Mouse (Mus musculus) splenic B cell, adult 2 months (primary cell): ENCODE results near the gene Zfhx3.

Experiments
- DNase-seq: peaks from one replicate; pipeline ENCODE4 v3.0.0-alpha.2; 2011; ENCODE audit warnings: low read depth, low spot score
- H3K27me3 ChIP-seq: 2 replicates; pipeline ENCODE4 v1.6.1; 2012; ENCODE audit warnings: mild to moderate bottlenecking, low read length, moderate library complexity, mixed read lengths; ENCODE audit not compliant: control insufficient read depth, poor library complexity, insufficient read depth, severe bottlenecking
- H3K36me3 ChIP-seq: 2 replicates; pipeline ENCODE4 v1.6.1; 2012; ENCODE audit warnings: mild to moderate bottlenecking, low read length, moderate library complexity, mixed read lengths; ENCODE audit not compliant: control insufficient read depth, poor library complexity, insufficient read depth, severe bottlenecking

Gene Zfhx3

GRCm38 (mm10) chr8:108506779-108507178 is 564.3 kb downstream of the Zfhx3 start:
- H3K27me3 ChIP-seq: no peaks in the 10 kb centered on the region
- H3K36me3 ChIP-seq: no peaks in the 10 kb centered on the region
- DNase-seq: no peak

- no peak for DNase-seq
- H3K36me3 ChIP-seq: no peaks in the 10 kb centered on the region
- no peaks in the 10 kb centered on the region for H3K27me3 ChIP-seq
These were observed 565.3 kb downstream of the Zfhx3 start for GRCm38 (mm10) chr8:108507769-108508168.

- H3K27me3 ChIP-seq: no peaks in the 10 kb centered on the region
- no peak for DNase-seq
- no peaks in the 10 kb centered on the region for H3K36me3 ChIP-seq
These were observed 568.3 kb downstream of the Zfhx3 start for GRCm38 (mm10) chr8:108510641-108511325.

- Histone ChIP-seq H3K27me3 (no peaks in the 10 kb centered on the region), H3K36me3 (no peaks in the 10 kb centered on the region)
- no peak for DNase-seq
These were observed 575.7 kb downstream of the Zfhx3 start for GRCm38 (mm10) chr8:108518116-108518515.

- DNase-seq: no peak
These were observed 579.6 kb downstream of the Zfhx3 start for GRCm38 (mm10) chr8:108522050-108522449.

GRCm38 (mm10) chr8:108529421-108529820 is 587.0 kb downstream of the Zfhx3 start:
- Histone ChIP-seq H3K27me3 (no peaks in the 10 kb centered on the region), H3K36me3 (no peaks in the 10 kb centered on the region)
- DNase-seq: no peak

More at GRCm38 (mm10) chr8:108522050-108522449, 579.6 kb downstream of the Zfhx3 start:
- Histone ChIP-seq H3K27me3 (no peaks in the 10 kb centered on the region), H3K36me3 (no peaks in the 10 kb centered on the region)

GRCm38 (mm10) chr8:108535121-108535876 is 592.9 kb downstream of the Zfhx3 start:
- no peak for DNase-seq
- H3K36me3 ChIP-seq: no peaks in the 10 kb centered on the region

GRCm38 (mm10) chr8:108536186-108536585 is 593.7 kb downstream of the Zfhx3 start:
- DNase-seq: no peak
- H3K27me3 ChIP-seq: no peaks in the 10 kb centered on the region
- H3K36me3 ChIP-seq: no peaks in the 10 kb centered on the region

More at GRCm38 (mm10) chr8:108535121-108535876, 592.9 kb downstream of the Zfhx3 start:
- H3K27me3 ChIP-seq: no peaks in the 10 kb centered on the region

- no peaks in the 10 kb centered on the region for H3K27me3 ChIP-seq
- no peak for DNase-seq
- H3K36me3 ChIP-seq: no peaks in the 10 kb centered on the region
These were observed 594.5 kb downstream of the Zfhx3 start for GRCm38 (mm10) chr8:108536911-108537351.

- no peak for DNase-seq
- no peaks in the 10 kb centered on the region for H3K27me3 ChIP-seq
- no peaks in the 10 kb centered on the region for H3K36me3 ChIP-seq
These were observed 595.5 kb downstream of the Zfhx3 start for GRCm38 (mm10) chr8:108537686-108538551.

GRCm38 (mm10) chr8:108538929-108539555 is 596.6 kb downstream of the Zfhx3 start:
- no peak for DNase-seq
- Histone ChIP-seq H3K36me3 (no peaks in the 10 kb centered on the region), H3K27me3 (no peaks in the 10 kb centered on the region)

- Histone ChIP-seq H3K27me3 (no peaks in the 10 kb centered on the region), H3K36me3 (no peaks in the 10 kb centered on the region)
- no peak for DNase-seq
These were observed 610.1 kb downstream of the Zfhx3 start for GRCm38 (mm10) chr8:108552518-108552917.

- no peaks in the 10 kb centered on the region for H3K27me3 ChIP-seq
- no peak for DNase-seq
- H3K36me3 ChIP-seq: no peaks in the 10 kb centered on the region
These were observed 611.5 kb downstream of the Zfhx3 start for GRCm38 (mm10) chr8:108553808-108554577.
